Mouse (Mus musculus) limb, embryonic 10.5 days (tissue): ENCODE data around the gene Micall1. TPM values are rescaled to one million over a fixed set of nuclear protein-coding genes. Genes with fewer than 3 reads are reported as not detected.

Source experiments
- DNase-seq: peaks from one replicate; pipeline ENCODE4 v3.0.0-alpha.2; 2017; ENCODE audit warnings: low spot score
- H3K27ac ChIP-seq: fragments of 300-500 bp; sonication (generic); 2 replicates; pipeline ENCODE4 v1.5.1; 2016; ENCODE audit warnings: mild to moderate bottlenecking
- H3K27me3 ChIP-seq: fragments of 300-500 bp; sonication (generic); 2 replicates; pipeline ENCODE4 v1.6.1; 2016; ENCODE audit warnings: low read depth, mild to moderate bottlenecking; ENCODE audit not compliant: poor library complexity, severe bottlenecking
- H3K36me3 ChIP-seq: fragments of 300-500 bp; sonication (generic); 2 replicates; pipeline ENCODE4 v1.6.1; 2016; ENCODE audit warnings: mild to moderate bottlenecking, moderate library complexity
- H3K4me1 ChIP-seq: fragments of 300-500 bp; sonication (generic); 2 replicates; pipeline ENCODE4 v1.6.1; 2016
- H3K4me3 ChIP-seq: fragments of 300-500 bp; sonication (generic); 2 replicates; pipeline ENCODE4 v1.5.1; 2016; ENCODE audit warnings: mild to moderate bottlenecking, moderate library complexity
- H3K9me3 ChIP-seq: fragments of 300-500 bp; sonication (generic); replicated peaks from 2 replicates; pipeline ENCODE4 v1.6.1; 2016; ENCODE audit warnings: mild to moderate bottlenecking
- WGBS: fragments of 180-500 bp; shearing (Covaris S2); methylation state at CpG from one replicate; pipeline ENCODE4 v1.1.7; 2016; 5-methylcytosine and 5-hydroxymethylcytosine counted together
- polyA plus RNA-seq: library from polyadenylated mRNA; unstranded; fragments of >200 nt; fragmentation: Nextera tagmentation; extraction: Ambion mirVana; gene quantifications from 2 replicates; pipeline ENCODE4 v1.2.1, GENCODE M21; 2016

The Micall1 gene
- 6.8 and 9.7 TPM in 2 replicates for polyA plus RNA-seq

- Histone ChIP-seq H3K27me3 (peaks cover 14% of the 10 kb centered on the region), H3K4me3 (peak within 1 kb of the TSS; percentile 98), H3K9me3 (no peaks in the 10 kb centered on the region), H3K4me1 (peaks cover 47% of the 10 kb centered on the region), H3K36me3 (peaks cover 19% of the 10 kb centered on the region), H3K27ac (peak within 1 kb of the TSS; percentile 97)
- peak; percentile 84 for DNase-seq
- 1% methylated on average over 83 of the region's 85 CpGs for WGBS
Measured at GRCm38 (mm10) chr15:79108421-79109320, at the start of gene Micall1. Gene Micall1, plus strand, starts transcription at chr15:79108898.

DNA sequence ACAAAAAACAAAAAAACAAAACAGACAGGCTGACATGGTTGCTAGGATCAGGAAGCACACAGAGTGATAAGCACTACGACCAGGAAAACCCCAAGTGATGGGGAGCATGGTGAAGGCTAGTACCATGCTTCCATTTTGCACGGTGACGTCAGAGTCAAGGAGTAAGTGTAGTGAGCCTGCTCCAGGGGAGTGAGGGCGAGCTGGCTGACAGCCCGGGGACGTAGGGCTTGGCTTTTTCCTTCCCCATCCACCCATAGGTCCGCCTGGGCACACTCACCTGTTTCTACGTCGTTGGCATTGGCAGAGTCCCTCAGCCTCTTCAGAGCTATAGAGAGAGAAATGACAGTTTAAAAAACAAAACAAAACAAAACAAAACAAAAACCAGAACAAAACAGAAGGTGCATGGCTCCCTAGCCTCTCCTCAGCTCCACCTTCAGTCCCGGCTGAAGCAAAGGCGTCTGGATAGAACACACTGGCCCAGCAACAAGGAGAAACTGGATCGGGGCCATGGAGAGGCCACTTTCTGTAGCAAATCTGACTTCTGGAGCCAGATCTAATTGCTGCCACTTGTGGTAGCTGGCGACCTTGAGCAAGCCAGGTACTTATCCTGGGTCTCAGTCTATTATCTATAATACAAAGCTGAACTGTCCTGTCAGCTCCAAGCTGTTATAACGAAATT is 47.7 kb upstream of the Micall1 start:
- Histone ChIP-seq H3K4me3 (peak overlapping the region; percentile 99), H3K36me3 (peaks cover 53% of the 10 kb centered on the region), H3K27ac (no peak overlapping the region), H3K27me3 (no peaks in the 10 kb centered on the region), H3K9me3 (no peaks in the 10 kb centered on the region), H3K4me1 (peaks cover 36% of the 10 kb centered on the region)
- no peak for DNase-seq
- WGBS = 84% methylated on average over 14 of the region's 14 CpGs

DNA sequence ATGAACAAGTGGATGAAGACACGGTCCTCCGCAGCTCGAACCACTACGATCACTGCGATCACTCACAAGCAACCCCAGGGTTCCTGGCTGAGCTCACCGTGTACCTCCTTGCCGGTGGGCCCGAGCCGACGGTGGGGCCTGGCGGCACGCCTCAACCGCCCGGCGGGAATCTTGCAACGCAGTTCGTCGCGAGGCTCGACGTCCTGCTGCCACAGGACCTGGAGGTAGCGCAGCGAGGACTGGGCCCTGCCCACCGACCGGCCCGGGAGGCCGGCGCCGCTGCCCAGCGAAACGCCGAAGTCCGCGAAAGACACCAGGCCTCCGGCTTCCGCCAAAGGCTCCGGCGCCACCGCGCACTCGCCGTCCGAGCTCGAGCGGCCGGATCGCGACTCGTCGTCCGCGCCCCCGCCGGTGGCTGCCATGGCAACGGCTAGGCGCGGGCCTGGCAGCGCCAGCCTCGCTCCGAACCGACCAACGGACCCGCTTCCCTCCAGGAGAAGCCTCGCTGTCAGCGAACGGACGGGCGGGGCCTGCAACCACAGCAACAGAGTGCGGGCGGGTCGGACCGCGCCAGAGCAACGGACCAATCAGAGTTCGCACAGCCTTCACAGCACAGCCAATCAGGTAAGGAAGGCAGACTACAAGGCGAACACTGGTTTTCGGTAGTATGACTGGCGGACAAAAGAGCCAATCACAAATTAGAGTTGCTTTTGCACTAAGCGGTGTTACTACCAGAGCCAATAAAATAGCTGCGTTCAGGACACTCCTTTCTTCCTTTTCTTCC is 46.1 kb upstream of the Micall1 start, which contains the start of gene Ankrd54:
TSS of gene Ankrd54 (minus strand) at position 518 of the 784 bp plus-strand sequence.
- Histone ChIP-seq H3K4me3 (peak within 1 kb of the TSS; percentile 99), H3K27ac (peak within 1 kb of the TSS; percentile 89), H3K9me3 (no peaks in the 10 kb centered on the region), H3K27me3 (no peaks in the 10 kb centered on the region), H3K36me3 (peaks cover 37% of the 10 kb centered on the region), H3K4me1 (peaks cover 51% of the 10 kb centered on the region)
- DNase-seq = peak; percentile 94
- WGBS = under 1% methylated on average over 80 of the region's 80 CpGs

GRCm38 (mm10) chr15:79063160-79063740 is 45.4 kb upstream of the Micall1 start:
- no peaks in the 10 kb centered on the region for H3K9me3 ChIP-seq
- 12% methylated on average over 14 of the region's 14 CpGs for WGBS
- H3K27ac ChIP-seq = peak overlapping the region; percentile 77
- no peak for DNase-seq
- H3K36me3 ChIP-seq = peaks cover 30% of the 10 kb centered on the region
- H3K27me3 ChIP-seq = no peaks in the 10 kb centered on the region
- H3K4me1 ChIP-seq = peaks cover 52% of the 10 kb centered on the region
- H3K4me3 ChIP-seq = peak overlapping the region; percentile 99

DNA sequence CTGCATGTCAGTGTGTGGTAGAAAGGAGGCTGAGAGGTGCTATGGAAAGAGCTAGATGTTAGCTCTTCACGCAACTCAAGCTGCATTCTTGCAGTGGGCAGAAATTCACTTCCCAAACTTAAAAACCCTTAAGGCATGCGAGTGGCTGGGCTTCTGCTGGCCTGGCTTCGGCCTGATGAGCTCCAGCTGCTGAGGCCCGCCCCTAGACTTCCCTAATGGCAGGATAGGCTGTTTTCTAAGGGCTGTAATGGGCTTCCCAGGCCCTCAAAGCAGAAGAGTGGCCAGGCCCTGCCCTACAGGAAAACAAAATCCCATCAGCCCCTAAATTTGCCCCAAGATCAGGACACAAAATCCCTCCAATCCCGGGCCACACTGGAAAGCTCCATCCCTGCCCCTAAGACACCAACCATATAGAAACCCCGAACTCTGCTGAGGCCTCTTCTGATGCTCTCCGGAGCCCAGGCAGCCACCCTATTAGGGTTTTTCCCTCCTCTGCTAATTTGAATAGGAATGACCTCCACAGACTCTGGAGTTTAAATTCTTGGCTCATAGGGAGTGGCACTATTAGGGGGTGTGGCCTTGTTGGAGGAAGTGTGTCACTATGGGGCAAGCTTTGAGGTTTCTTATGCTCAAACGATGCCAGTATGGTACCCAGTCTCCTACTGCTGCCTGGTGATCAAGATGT is 43.5 kb upstream of the Micall1 start:
- Histone ChIP-seq H3K4me1 (peaks cover 52% of the 10 kb centered on the region), H3K27me3 (no peaks in the 10 kb centered on the region)

DNA sequence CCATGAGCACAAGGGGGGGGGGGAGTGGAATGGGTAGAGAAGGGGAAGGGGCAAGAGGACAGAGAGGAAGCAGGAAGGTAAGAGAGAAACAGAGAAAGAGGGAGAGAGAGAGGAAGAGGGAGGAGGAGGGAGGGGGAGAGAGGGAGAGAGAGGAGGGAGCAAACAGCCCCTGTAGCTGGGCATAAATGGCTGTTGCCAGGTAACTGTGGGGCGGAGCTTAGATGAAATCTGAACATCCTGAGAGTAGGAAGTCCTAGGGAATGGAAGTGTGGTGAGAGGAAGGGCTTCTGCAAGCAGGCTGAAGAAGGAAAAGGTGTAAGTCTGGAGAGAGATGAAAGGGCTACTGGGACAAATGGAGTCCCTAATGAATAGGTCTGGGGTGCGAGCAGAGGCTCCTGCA is 42.4 kb upstream of the Micall1 start:
- no peaks in the 10 kb centered on the region for H3K9me3 ChIP-seq
- peaks cover under 1% of the 10 kb centered on the region; the same call in 1 of the 2 replicates for H3K36me3 ChIP-seq
- 41% methylated on average over 2 of the region's 2 CpGs for WGBS
- H3K4me3 ChIP-seq = peak overlapping the region; percentile 8; the same call in 1 of the 2 replicates
- DNase-seq = no peak
- H3K27me3 ChIP-seq = no peaks in the 10 kb centered on the region
- H3K4me1 ChIP-seq = peaks cover 48% of the 10 kb centered on the region
- peak overlapping the region; percentile 70 for H3K27ac ChIP-seq

More for the DNA sequence above, 43.5 kb upstream of the Micall1 start:
- no peak for DNase-seq
- peaks cover 11% of the 10 kb centered on the region for H3K36me3 ChIP-seq
- WGBS = 44% methylated on average over 8 of the region's 8 CpGs
- peak overlapping the region; percentile 70 for H3K27ac ChIP-seq
- H3K4me3 ChIP-seq = no peak overlapping the region
- H3K9me3 ChIP-seq = no peaks in the 10 kb centered on the region

- peak overlapping the region; percentile 70; the same call in 1 of the 2 replicates for H3K27ac ChIP-seq
- DNase-seq = no peak
- no peak overlapping the region for H3K4me3 ChIP-seq
- no peaks in the 10 kb centered on the region for H3K36me3 ChIP-seq
- 75% methylated on average over 3 of the region's 3 CpGs for WGBS
- peaks cover 37% of the 10 kb centered on the region for H3K4me1 ChIP-seq
- H3K27me3 ChIP-seq = no peaks in the 10 kb centered on the region
- H3K9me3 ChIP-seq = no peaks in the 10 kb centered on the region
Measured at GRCm38 (mm10) chr15:79067631-79068030, 41.1 kb upstream of the Micall1 start.

DNA sequence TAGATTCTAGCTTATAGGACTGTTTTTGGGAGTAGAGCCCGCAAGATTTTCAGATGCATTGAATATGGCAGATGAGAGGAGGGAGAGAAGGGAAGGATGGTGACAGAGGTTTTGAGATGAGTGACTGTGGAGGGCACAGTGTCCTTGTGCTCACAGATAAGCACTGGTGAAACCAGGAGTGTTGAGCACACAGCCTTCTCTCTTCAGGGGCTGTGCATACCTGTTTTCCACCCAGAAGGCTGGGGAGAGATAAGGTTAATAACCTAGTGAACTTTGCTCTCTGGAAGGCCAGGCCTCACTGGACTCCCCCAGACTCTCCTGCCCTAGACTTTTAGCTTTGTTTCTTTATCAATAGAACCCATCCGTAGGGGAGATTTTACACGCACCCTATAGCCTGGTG is 40.3 kb upstream of the Micall1 start:
- WGBS = 85% methylated on average over 3 of the region's 3 CpGs
- H3K4me1 ChIP-seq = peaks cover 36% of the 10 kb centered on the region
- H3K9me3 ChIP-seq = no peaks in the 10 kb centered on the region
- no peaks in the 10 kb centered on the region for H3K36me3 ChIP-seq
- no peak overlapping the region for H3K27ac ChIP-seq
- no peak overlapping the region for H3K4me3 ChIP-seq
- H3K27me3 ChIP-seq = no peaks in the 10 kb centered on the region
- DNase-seq = no peak

GRCm38 (mm10) chr15:79071117-79072039 is 37.3 kb upstream of the Micall1 start:
- H3K4me1 ChIP-seq = peaks cover 31% of the 10 kb centered on the region
- H3K27me3 ChIP-seq = no peaks in the 10 kb centered on the region
- H3K9me3 ChIP-seq = no peaks in the 10 kb centered on the region
- H3K36me3 ChIP-seq = peaks cover 7% of the 10 kb centered on the region
- WGBS = 73% methylated on average over 5 of the region's 5 CpGs
- no peak overlapping the region for H3K27ac ChIP-seq
- no peak overlapping the region for H3K4me3 ChIP-seq
- DNase-seq = no peak

DNA sequence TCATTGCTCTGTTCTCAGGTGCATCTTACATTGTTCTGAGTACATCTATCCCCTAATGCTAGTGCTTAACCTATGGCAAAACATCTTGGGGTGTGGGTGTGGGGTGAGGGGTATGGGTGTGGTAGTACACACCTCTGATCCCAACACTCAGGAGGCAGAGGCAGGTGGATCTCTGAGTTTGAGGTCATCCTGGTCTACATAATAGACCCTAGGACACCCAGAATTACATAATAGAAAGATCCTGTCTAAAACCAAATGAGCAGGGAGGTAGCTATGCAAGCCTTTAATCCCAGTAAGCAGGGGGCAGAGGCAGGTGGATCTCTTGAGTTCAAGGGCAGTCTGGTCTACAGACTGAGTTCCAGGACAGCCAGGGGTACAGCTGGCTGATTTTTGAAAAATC is 34.9 kb upstream of the Micall1 start:
- Histone ChIP-seq H3K27me3 (no peaks in the 10 kb centered on the region), H3K36me3 (peaks cover 31% of the 10 kb centered on the region), H3K27ac (no peak overlapping the region), H3K9me3 (no peaks in the 10 kb centered on the region), H3K4me3 (no peak overlapping the region), H3K4me1 (peaks cover 22% of the 10 kb centered on the region)
- DNase-seq = no peak

- no peak for DNase-seq
- no peaks in the 10 kb centered on the region for H3K9me3 ChIP-seq
- H3K36me3 ChIP-seq = peaks cover 38% of the 10 kb centered on the region
- peaks cover 22% of the 10 kb centered on the region for H3K4me1 ChIP-seq
- WGBS = 41% methylated on average over 10 of the region's 10 CpGs
- H3K27ac ChIP-seq = peak overlapping the region; percentile 80
- H3K27me3 ChIP-seq = no peaks in the 10 kb centered on the region
- H3K4me3 ChIP-seq = peak overlapping the region; percentile 85
Measured at GRCm38 (mm10) chr15:79074446-79074845, 34.3 kb upstream of the Micall1 start.
